Mouse (Mus musculus): ENCODE measurements around the gene Pcnx4. TPM values are rescaled to one million over a fixed set of nuclear protein-coding genes. Genes with fewer than 3 reads are reported as not detected.
"Not testable (repeated sequence)": the region's sequence is repeated elsewhere in the genome, so short reads cannot be mapped to it uniquely, and the experiment has no call there.

Gene Pcnx4
- polyA plus RNA-seq, 1 experiment from 2014 or later = 11.6 TPM

- Histone ChIP-seq H3K4me1 (peaks cover 13% of the 10 kb centered on the region), H3K9me3 (no peaks in the 10 kb centered on the region), H3K36me3 (0 out of 2 replicates have a peak, but pooled peaks cover 3% of the 10 kb centered on the region), H3K27ac (no peak overlapping the region), H3K27me3 (ENCODE audit: insufficient read depth, poor library complexity, severe bottlenecking) (no peaks in the 10 kb centered on the region), H3K4me3 (no peak overlapping the region)
- 83% methylated on average over 6 of the region's 6 CpGs for WGBS
- DNase-seq (ENCODE audit: low spot score) = no peak
Observed at GRCm38 (mm10) chr12:72533986-72534385, 2.2 kb upstream of the Pcnx4 start.

GRCm38 (mm10) chr12:72535599-72535998 lies 584 bp upstream of the Pcnx4 start:
- WGBS = 46% methylated on average over 3 of the region's 3 CpGs
- Histone ChIP-seq H3K9me3 (no peaks in the 10 kb centered on the region), H3K36me3 (peaks cover 8% of the 10 kb centered on the region), H3K4me3 (peak overlapping the region; percentile 79), H3K27ac (peak overlapping the region; percentile 90), H3K4me1 (peaks cover 13% of the 10 kb centered on the region), H3K27me3 (ENCODE audit: insufficient read depth, poor library complexity, severe bottlenecking) (no peaks in the 10 kb centered on the region)
- DNase-seq (ENCODE audit: low spot score) = no peak

GRCm38 (mm10) chr12:72538571-72538970 lies 2.4 kb downstream of the Pcnx4 start:
- WGBS = 88% methylated on average over 10 of the region's 10 CpGs
- Histone ChIP-seq H3K27ac (no peak overlapping the region), H3K27me3 (ENCODE audit: insufficient read depth, poor library complexity, severe bottlenecking) (no peaks in the 10 kb centered on the region), H3K36me3 (peaks cover 25% of the 10 kb centered on the region), H3K4me1 (peaks cover 13% of the 10 kb centered on the region), H3K9me3 (no peaks in the 10 kb centered on the region), H3K4me3 (no peak overlapping the region)
- DNase-seq (ENCODE audit: low spot score) = no peak

GRCm38 (mm10) chr12:72554347-72554746 lies 18.2 kb downstream of the Pcnx4 start:
- Histone ChIP-seq H3K27ac (no peak overlapping the region), H3K36me3 (no peaks in the 10 kb centered on the region; the same call in none of the 2 replicates), H3K9me3 (no peaks in the 10 kb centered on the region), H3K4me3 (no peak overlapping the region), H3K4me1 (no peaks in the 10 kb centered on the region), H3K27me3 (ENCODE audit: insufficient read depth, poor library complexity, severe bottlenecking) (no peaks in the 10 kb centered on the region)
- WGBS = 87% methylated on average over 4 of the region's 4 CpGs
- no peak for DNase-seq (ENCODE audit: low spot score)

- DNase-seq (ENCODE audit: low spot score) = no peak
- H3K27me3 ChIP-seq (ENCODE audit: insufficient read depth, poor library complexity, severe bottlenecking) = no peaks in the 10 kb centered on the region
- H3K36me3 ChIP-seq = peaks cover 3% of the 10 kb centered on the region; the same call in 1 of the 2 replicates
- H3K9me3 ChIP-seq = no peaks in the 10 kb centered on the region
- WGBS = 71% methylated on average over 4 of the region's 4 CpGs
- no peaks in the 10 kb centered on the region for H3K4me1 ChIP-seq
- H3K27ac ChIP-seq = no peak overlapping the region
- H3K4me3 ChIP-seq = no peak overlapping the region
Observed at GRCm38 (mm10) chr12:72564281-72564795, 28.2 kb downstream of the Pcnx4 start.

- H3K9me3 ChIP-seq = no peaks in the 10 kb centered on the region
- DNase-seq (ENCODE audit: low spot score) = no peak
- no peaks in the 10 kb centered on the region for H3K27me3 ChIP-seq (ENCODE audit: insufficient read depth, poor library complexity, severe bottlenecking)
- WGBS = 78% methylated on average over 3 of the region's 3 CpGs
- H3K4me1 ChIP-seq = no peaks in the 10 kb centered on the region
- no peak overlapping the region for H3K4me3 ChIP-seq
- H3K27ac ChIP-seq = no peak overlapping the region
- peaks cover 4% of the 10 kb centered on the region; the same call in 1 of the 2 replicates for H3K36me3 ChIP-seq
Observed at GRCm38 (mm10) chr12:72582021-72582420, 45.8 kb downstream of the Pcnx4 start.

GRCm38 (mm10) chr12:72583099-72583498 lies 46.9 kb downstream of the Pcnx4 start:
- DNase-seq (ENCODE audit: low spot score) = no peak
- Histone ChIP-seq H3K4me3 (no peak overlapping the region), H3K27me3 (ENCODE audit: insufficient read depth, poor library complexity, severe bottlenecking) (no peaks in the 10 kb centered on the region), H3K9me3 (no peaks in the 10 kb centered on the region), H3K27ac (no peak overlapping the region), H3K4me1 (no peaks in the 10 kb centered on the region), H3K36me3 (peaks cover 4% of the 10 kb centered on the region; the same call in 1 of the 2 replicates)
- WGBS = 87% methylated on average over 2 of the region's 2 CpGs

- Histone ChIP-seq H3K27me3 (ENCODE audit: insufficient read depth, poor library complexity, severe bottlenecking) (no peaks in the 10 kb centered on the region), H3K4me3 (no peak overlapping the region), H3K9me3 (no peaks in the 10 kb centered on the region), H3K4me1 (no peaks in the 10 kb centered on the region), H3K36me3 (0 out of 2 replicates have a peak, but pooled peaks cover under 1% of the 10 kb centered on the region), H3K27ac (no peak overlapping the region)
- 93% methylated on average over 1 of the region's 1 CpGs for WGBS
- no peak for DNase-seq (ENCODE audit: low spot score)
Observed at GRCm38 (mm10) chr12:72585339-72585738, 49.2 kb downstream of the Pcnx4 start.

- Histone ChIP-seq H3K27me3 (ENCODE audit: insufficient read depth, poor library complexity, severe bottlenecking) (no peaks in the 10 kb centered on the region), H3K4me1 (no peaks in the 10 kb centered on the region), H3K36me3 (no peaks in the 10 kb centered on the region), H3K27ac (no peak overlapping the region), H3K9me3 (no peaks in the 10 kb centered on the region), H3K4me3 (no peak overlapping the region)
- no peak for DNase-seq (ENCODE audit: low spot score)
Observed at GRCm38 (mm10) chr12:72592991-72593390, 56.8 kb downstream of the Pcnx4 start.

GRCm38 (mm10) chr12:72594001-72594400 lies 57.8 kb downstream of the Pcnx4 start:
- no peak for DNase-seq (ENCODE audit: low spot score)
- Histone ChIP-seq H3K27ac (no peak overlapping the region), H3K4me3 (no peak overlapping the region), H3K4me1 (no peaks in the 10 kb centered on the region), H3K9me3 (no peaks in the 10 kb centered on the region), H3K27me3 (ENCODE audit: insufficient read depth, poor library complexity, severe bottlenecking) (no peaks in the 10 kb centered on the region), H3K36me3 (no peaks in the 10 kb centered on the region)
- WGBS = 59% methylated on average over 2 of the region's 2 CpGs

GRCm38 (mm10) chr12:72598731-72599130 lies 62.5 kb downstream of the Pcnx4 start:
- not testable (repeated sequence) for H3K4me3 ChIP-seq; H3K27me3 ChIP-seq (ENCODE audit: insufficient read depth, poor library complexity, severe bottlenecking); H3K9me3 ChIP-seq; H3K27ac ChIP-seq; DNase-seq (ENCODE audit: low spot score); H3K36me3 ChIP-seq; H3K4me1 ChIP-seq
- 87% methylated on average over 2 of the region's 2 CpGs for WGBS

GRCm38 (mm10) chr12:72612053-72612452 lies 75.9 kb downstream of the Pcnx4 start:
- 88% methylated on average over 3 of the region's 3 CpGs for WGBS
- H3K9me3 ChIP-seq = no peaks in the 10 kb centered on the region
- no peaks in the 10 kb centered on the region for H3K36me3 ChIP-seq
- no peak for DNase-seq (ENCODE audit: low spot score)
- no peaks in the 10 kb centered on the region for H3K27me3 ChIP-seq (ENCODE audit: insufficient read depth, poor library complexity, severe bottlenecking)
- H3K27ac ChIP-seq = no peak overlapping the region
- H3K4me3 ChIP-seq = no peak overlapping the region
- H3K4me1 ChIP-seq = no peaks in the 10 kb centered on the region

GRCm38 (mm10) chr12:72620856-72621255 lies 84.7 kb downstream of the Pcnx4 start:
- Histone ChIP-seq H3K4me1 (no peaks in the 10 kb centered on the region), H3K27ac (no peak overlapping the region), H3K27me3 (ENCODE audit: insufficient read depth, poor library complexity, severe bottlenecking) (no peaks in the 10 kb centered on the region), H3K9me3 (no peaks in the 10 kb centered on the region), H3K36me3 (no peaks in the 10 kb centered on the region), H3K4me3 (no peak overlapping the region)
- no peak for DNase-seq (ENCODE audit: low spot score)
- WGBS = 89% methylated on average over 7 of the region's 7 CpGs

- no peaks in the 10 kb centered on the region for H3K36me3 ChIP-seq
- no peaks in the 10 kb centered on the region for H3K9me3 ChIP-seq
- H3K27me3 ChIP-seq (ENCODE audit: insufficient read depth, poor library complexity, severe bottlenecking) = no peaks in the 10 kb centered on the region
- H3K4me1 ChIP-seq = no peaks in the 10 kb centered on the region
- WGBS = 94% methylated on average over 1 of the region's 1 CpGs
- H3K27ac ChIP-seq = no peak overlapping the region
- DNase-seq (ENCODE audit: low spot score) = no peak
- no peak overlapping the region for H3K4me3 ChIP-seq
Observed at GRCm38 (mm10) chr12:72621441-72621840, 85.3 kb downstream of the Pcnx4 start.
